Mouse (Mus musculus) heart, adult 2 months (tissue): ENCODE results near the gene Kcnc3.

Experiments used
- CTCF ChIP-seq: fragments of 200-600 bp; IDR thresholded peaks from 2 replicates; pipeline ENCODE4 v1.8.1; 2022; ENCODE audit warnings: antibody characterized with exemption, mild to moderate bottlenecking, moderate library complexity
- EP300 ChIP-seq: fragments of 200-500 bp; IDR thresholded peaks from 2 replicates; pipeline ENCODE4 v1.6.1; 2011; ENCODE audit warnings: low read depth, low read length, control low read depth; ENCODE audit not compliant: insufficient read depth

GRCm38 (mm10) chr7:44585606-44586005 is 4.9 kb upstream of the Kcnc3 start:
- no peak for TF ChIP-seq EP300
- no peak for TF ChIP-seq CTCF
